Mouse (Mus musculus): ENCODE results near the gene Gdf11. TPM values are rescaled to one million over a fixed set of nuclear protein-coding genes. Genes with fewer than 3 reads are reported as not detected.

Gdf11 gene
- total RNA-seq, 2 experiments from 2014 or later, result 0.35 TPM; not detected in 1

DNA sequence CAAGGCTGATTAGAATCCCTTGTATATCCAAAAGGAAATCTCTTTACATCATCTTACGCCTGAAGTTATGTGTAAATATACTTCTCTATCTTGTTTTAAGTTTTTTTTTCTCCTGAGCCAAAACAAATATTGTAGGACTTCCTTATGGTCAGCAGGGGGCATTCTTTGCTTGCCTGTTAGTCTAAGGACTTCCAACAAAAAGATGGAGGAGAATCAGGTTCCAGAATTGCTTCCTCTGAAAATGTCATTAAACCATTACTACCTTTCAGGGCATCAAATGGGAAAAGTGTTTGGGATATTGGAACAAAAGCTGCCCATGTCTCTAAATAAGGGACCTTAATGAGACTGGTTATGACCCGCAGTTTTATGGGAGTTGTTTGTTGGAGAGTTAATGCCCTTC is 46.0 kb downstream of the Gdf11 start:
- ATAC-seq (replicated peaks; ENCODE audit: low FRiP score, low TSS enrichment, poor library complexity, severe bottlenecking), result no peak

DNA sequence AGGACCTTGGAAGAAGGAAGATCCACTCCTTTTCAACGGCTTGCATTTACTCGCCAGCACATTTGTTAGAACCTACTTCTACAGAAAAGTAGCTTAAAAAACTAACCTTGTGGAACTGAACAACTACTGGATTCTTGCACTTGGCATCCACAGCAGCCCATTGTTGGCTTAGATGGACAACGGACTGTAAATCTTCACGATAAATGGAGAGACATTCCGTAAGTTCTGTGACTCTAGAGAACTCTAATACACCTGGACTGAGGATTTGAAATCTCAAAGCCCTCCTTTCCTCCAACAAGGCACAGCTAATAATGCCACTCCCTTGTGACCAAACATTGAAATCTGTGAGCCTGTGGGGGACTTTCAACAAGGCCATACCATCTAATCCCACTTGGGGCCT is 48.3 kb downstream of the Gdf11 start:
- ATAC-seq (replicated peaks; ENCODE audit: low FRiP score, low TSS enrichment, poor library complexity, severe bottlenecking), result no peak

DNA sequence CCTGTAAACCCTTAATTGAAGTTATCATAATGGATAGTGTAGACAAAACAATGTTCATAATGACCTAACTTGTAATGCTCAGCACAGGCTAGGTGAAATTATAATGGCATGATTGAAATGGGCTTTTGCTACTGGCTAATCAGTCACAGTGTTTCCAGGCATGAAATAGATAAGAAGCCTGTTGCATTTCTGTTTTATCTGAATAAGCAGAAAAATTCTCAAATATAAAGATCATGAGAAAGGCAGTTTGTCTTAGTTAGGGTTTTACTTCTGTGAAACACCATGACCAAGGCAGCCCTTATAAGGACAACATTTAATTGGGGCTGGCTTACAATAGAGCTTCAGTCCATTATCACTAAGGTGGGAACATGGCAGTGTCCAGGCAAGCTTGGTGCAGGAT is 50.9 kb downstream of the Gdf11 start:
- peak; percentile 64 for ATAC-seq (replicated peaks; ENCODE audit: low FRiP score, low TSS enrichment, poor library complexity, severe bottlenecking)

DNA sequence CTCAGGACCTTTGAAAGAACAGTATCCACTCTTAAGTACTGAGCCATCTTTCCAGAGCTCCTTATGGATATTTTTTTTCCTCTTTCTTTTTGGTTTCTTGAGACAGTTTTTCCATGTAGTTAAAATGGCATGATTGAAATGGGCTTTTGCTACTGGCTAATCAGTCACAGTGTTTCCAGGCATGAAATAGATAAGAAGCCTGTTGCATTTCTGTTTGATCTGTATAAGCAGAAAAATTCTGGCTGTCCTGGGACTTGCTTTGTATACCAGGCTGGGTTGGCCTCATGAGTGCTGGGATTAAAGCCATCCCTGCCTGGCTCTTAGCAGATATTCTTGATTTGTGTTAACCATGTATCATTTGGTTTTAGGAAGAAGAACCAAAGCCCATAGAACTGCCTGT is 52.1 kb downstream of the Gdf11 start:
- peak; percentile 69 for ATAC-seq (replicated peaks; ENCODE audit: low FRiP score, low TSS enrichment, poor library complexity, severe bottlenecking)

DNA sequence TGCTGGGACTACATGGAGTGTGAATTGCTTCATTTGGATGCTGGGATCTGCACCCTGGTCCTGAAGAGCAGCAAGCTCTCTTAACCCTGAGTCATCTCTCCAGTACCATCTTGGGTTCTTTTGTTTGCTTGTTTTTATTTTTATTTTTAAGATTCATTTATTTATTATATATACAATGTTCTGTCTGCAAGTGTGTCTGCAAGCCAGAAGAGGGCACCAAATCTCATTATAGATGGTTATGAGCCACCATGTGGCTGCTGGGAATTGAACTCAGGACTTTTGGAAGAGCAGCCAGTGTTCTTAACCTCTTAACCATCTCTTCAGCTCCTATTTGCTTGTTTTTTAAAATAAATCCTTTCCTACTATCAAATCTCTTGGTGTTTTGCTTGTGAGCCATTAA is 54.1 kb downstream of the Gdf11 start:
- ATAC-seq (replicated peaks; ENCODE audit: low FRiP score, low TSS enrichment, poor library complexity, severe bottlenecking), result no peak

Other genes with a start within 250 kb of the Gdf11 start
- 0.25 and 0.26 TPM in 2 replicates for gene Ikzf4, start 245.7 kb downstream of the Gdf11 start, total RNA-seq (2014; fragmentation: Nextera tagmentation)
- gene Ikzf4, start 245.7 kb downstream of the Gdf11 start, total RNA-seq (2017), result 0.19 TPM in 1 of 2 replicates, not detected in the other
- gene Suox, start 217.6 kb downstream of the Gdf11 start, total RNA-seq (2014; fragmentation: Nextera tagmentation), result 7.0 and 7.8 TPM in 2 replicates
- 4.6 and 5.1 TPM in 2 replicates for gene Suox, start 217.6 kb downstream of the Gdf11 start, total RNA-seq (2017)
- 16.2 and 22.1 TPM in 2 replicates for gene Rab5b, start 195.5 kb downstream of the Gdf11 start, total RNA-seq (2014; fragmentation: Nextera tagmentation)
- 16.6 and 19.1 TPM in 2 replicates for gene Rab5b, start 195.5 kb downstream of the Gdf11 start, total RNA-seq (2017)
- gene Pmel, start 187.5 kb downstream of the Gdf11 start, total RNA-seq (2014; fragmentation: Nextera tagmentation), result not detected in 2 replicates
- not detected in 2 replicates for gene Pmel, start 187.5 kb downstream of the Gdf11 start, total RNA-seq (2017)
- gene Cdk2, start 186.7 kb downstream of the Gdf11 start, total RNA-seq (2014; fragmentation: Nextera tagmentation), result 68.6 and 94.9 TPM in 2 replicates
- 46.7 and 66.1 TPM in 2 replicates for gene Cdk2, start 186.7 kb downstream of the Gdf11 start, total RNA-seq (2017)
- gene Dgka, start 146.9 kb downstream of the Gdf11 start, total RNA-seq (2014; fragmentation: Nextera tagmentation), result 10.6 and 11.4 TPM in 2 replicates
- gene Dgka, start 146.9 kb downstream of the Gdf11 start, total RNA-seq (2017), result 1.0 and 6.1 TPM in 2 replicates
- 26.6 and 38.0 TPM in 2 replicates for gene Pym1, start 143.8 kb downstream of the Gdf11 start, total RNA-seq (2014; fragmentation: Nextera tagmentation)
- gene Pym1, start 143.8 kb downstream of the Gdf11 start, total RNA-seq (2017), result 27.0 and 58.4 TPM in 2 replicates
- not detected in 2 replicates for gene Mmp19, start 100.8 kb downstream of the Gdf11 start, total RNA-seq (2014; fragmentation: Nextera tagmentation)
- gene Mmp19, start 100.8 kb downstream of the Gdf11 start, total RNA-seq (2017), result 0.05 and 0.23 TPM in 2 replicates
- gene Dnajc14, start 87.7 kb downstream of the Gdf11 start, total RNA-seq (2014; fragmentation: Nextera tagmentation), result 18.6 and 21.5 TPM in 2 replicates
- gene Dnajc14, start 87.7 kb downstream of the Gdf11 start, total RNA-seq (2017), result 20.8 and 30.7 TPM in 2 replicates
- gene Tmem198b, start 87.3 kb downstream of the Gdf11 start, total RNA-seq (2014; fragmentation: Nextera tagmentation), result 4.6 and 6.9 TPM in 2 replicates
- 1.5 and 2.8 TPM in 2 replicates for gene Tmem198b, start 87.3 kb downstream of the Gdf11 start, total RNA-seq (2017)
- 166 and 201 TPM in 2 replicates for gene Sarnp, start 74.4 kb downstream of the Gdf11 start, total RNA-seq (2014; fragmentation: Nextera tagmentation)
- 364 and 369 TPM in 2 replicates for gene Sarnp, start 74.4 kb downstream of the Gdf11 start, total RNA-seq (2017)
- 70.3 and 79.9 TPM in 2 replicates for gene Ormdl2, start 70.1 kb downstream of the Gdf11 start, total RNA-seq (2014; fragmentation: Nextera tagmentation)
- gene Ormdl2, start 70.1 kb downstream of the Gdf11 start, total RNA-seq (2017), result 99.3 and 115 TPM in 2 replicates
- gene Cd63, start 9.3 kb upstream of the Gdf11 start, total RNA-seq (2014; fragmentation: Nextera tagmentation), result 6.8 and 19.4 TPM in 2 replicates
- 15.5 and 18.0 TPM in 2 replicates for gene Cd63, start 9.3 kb upstream of the Gdf11 start, total RNA-seq (2017)
- gene Rdh5, start 31.2 kb upstream of the Gdf11 start, total RNA-seq (2014; fragmentation: Nextera tagmentation), result 12.8 and 19.0 TPM in 2 replicates
- gene Rdh5, start 31.2 kb upstream of the Gdf11 start, total RNA-seq (2017), result 1.1 and 3.0 TPM in 2 replicates
- gene Bloc1s1, start 32.3 kb upstream of the Gdf11 start, total RNA-seq (2014; fragmentation: Nextera tagmentation), result 45.7 and 94.6 TPM in 2 replicates
- gene Bloc1s1, start 32.3 kb upstream of the Gdf11 start, total RNA-seq (2017), result 73.8 and 82.2 TPM in 2 replicates
- gene Itga7, start 42.1 kb upstream of the Gdf11 start, total RNA-seq (2014; fragmentation: Nextera tagmentation), result not detected in 2 replicates
- 0.04 and 0.19 TPM in 2 replicates for gene Itga7, start 42.1 kb upstream of the Gdf11 start, total RNA-seq (2017)
- gene Mettl7b, start 69.3 kb upstream of the Gdf11 start, total RNA-seq (2014; fragmentation: Nextera tagmentation), result not detected in 2 replicates
- not detected in 2 replicates for gene Mettl7b, start 69.3 kb upstream of the Gdf11 start, total RNA-seq (2017)
- not detected in 2 replicates for gene Olfr9, start 97.7 kb upstream of the Gdf11 start, total RNA-seq (2014; fragmentation: Nextera tagmentation)
- gene Olfr9, start 97.7 kb upstream of the Gdf11 start, total RNA-seq (2017), result not detected in 2 replicates
- not detected in 2 replicates for gene Olfr763, start 119.1 kb upstream of the Gdf11 start, total RNA-seq (2014; fragmentation: Nextera tagmentation)
- not detected in 2 replicates for gene Olfr763, start 119.1 kb upstream of the Gdf11 start, total RNA-seq (2017)
- not detected in 2 replicates for gene Olfr764-ps1, start 148.2 kb upstream of the Gdf11 start, total RNA-seq (2014; fragmentation: Nextera tagmentation)
- gene Olfr764-ps1, start 148.2 kb upstream of the Gdf11 start, total RNA-seq (2017), result not detected in 2 replicates
- gene Olfr765, start 158.3 kb upstream of the Gdf11 start, total RNA-seq (2014; fragmentation: Nextera tagmentation), result not detected in 2 replicates
- gene Olfr765, start 158.3 kb upstream of the Gdf11 start, total RNA-seq (2017), result not detected in 2 replicates
- not detected in 2 replicates for gene Olfr766-ps1, start 177.3 kb upstream of the Gdf11 start, total RNA-seq (2014; fragmentation: Nextera tagmentation)
- gene Olfr766-ps1, start 177.3 kb upstream of the Gdf11 start, total RNA-seq (2017), result not detected in 2 replicates
- not detected in 2 replicates for gene Olfr767, start 191.2 kb upstream of the Gdf11 start, total RNA-seq (2014; fragmentation: Nextera tagmentation)
- gene Olfr767, start 191.2 kb upstream of the Gdf11 start, total RNA-seq (2017), result not detected in 2 replicates
- gene Olfr768, start 207.7 kb upstream of the Gdf11 start, total RNA-seq (2014; fragmentation: Nextera tagmentation), result not detected in 2 replicates
- not detected in 2 replicates for gene Olfr768, start 207.7 kb upstream of the Gdf11 start, total RNA-seq (2017)
- gene Olfr769, start 226.1 kb upstream of the Gdf11 start, total RNA-seq (2014; fragmentation: Nextera tagmentation), result not detected in 2 replicates
- not detected in 2 replicates for gene Olfr769, start 226.1 kb upstream of the Gdf11 start, total RNA-seq (2017)
- gene Olfr770, start 247.3 kb upstream of the Gdf11 start, total RNA-seq (2014; fragmentation: Nextera tagmentation), result not detected in 2 replicates
- not detected in 2 replicates for gene Olfr770, start 247.3 kb upstream of the Gdf11 start, total RNA-seq (2017)